Mouse (Mus musculus): ENCODE measurements at regions not wholly inside any gene's neighbourhood (a gene's known extent, or its start where the extent isn't known, plus 50 kb on each side); places are given as distances from the start of the nearest gene placed in this dataset.

DNA sequence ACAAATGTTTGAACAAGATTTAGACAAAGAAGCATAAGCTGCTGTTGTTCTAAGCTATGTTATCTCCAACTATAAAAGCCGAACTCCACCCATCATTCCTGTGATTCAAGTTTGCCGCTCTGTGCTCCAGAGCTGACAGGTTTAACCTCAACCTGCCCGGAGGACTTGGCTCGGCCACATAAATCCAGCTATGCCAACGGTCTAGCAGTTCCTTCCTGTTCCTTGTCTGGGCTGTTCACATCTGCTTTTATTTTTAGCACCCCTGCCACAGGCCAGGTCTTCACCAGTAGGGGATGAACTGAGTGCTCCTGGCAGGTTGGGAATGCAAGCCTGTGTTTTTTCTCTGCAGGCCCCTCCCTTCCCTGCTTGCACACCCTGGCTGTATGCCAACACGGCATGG lies 51.8 kb upstream of the Gpr12 start:
- no peak for ATAC-seq (replicated peaks; ENCODE audit: poor library complexity, severe bottlenecking)

Measured in granulocyte monocyte progenitor cell, adult 5-6 weeks (primary cell).